Mouse (Mus musculus): ENCODE results near the gene Nosip.

GRCm38 (mm10) chr7:45037720-45038361 lies 24.4 kb upstream of the Nosip start:
- TF ChIP-seq MAFK (IDR thresholded peaks at IDR 0.05; ENCODE audit: insufficient read depth, low read depth, low read length): no peak
- no peak for TF ChIP-seq ZC3H11A (IDR thresholded peaks at IDR 0.05; ENCODE audit: borderline replicate concordance, low read depth, low read length)
- TF ChIP-seq CHD2 (IDR thresholded peaks at IDR 0.05; ENCODE audit: low read depth, low read length): no peak
- no peak for TF ChIP-seq ZNF384 (IDR thresholded peaks at IDR 0.05; ENCODE audit: low read depth, low read length)

Data from ES-E14 (cell line).